Mouse (Mus musculus) spleen, postnatal 4 days (tissue): Measurements from ENCODE around the gene 4930415O20Rik.

Source experiments
- DNase-seq, 2 experiments: peaks; one replicate each; pipeline ENCODE4 v3.0.0; 2022; ENCODE audit warnings: low spot score in 2 of 2

Gene 4930415O20Rik

DNA sequence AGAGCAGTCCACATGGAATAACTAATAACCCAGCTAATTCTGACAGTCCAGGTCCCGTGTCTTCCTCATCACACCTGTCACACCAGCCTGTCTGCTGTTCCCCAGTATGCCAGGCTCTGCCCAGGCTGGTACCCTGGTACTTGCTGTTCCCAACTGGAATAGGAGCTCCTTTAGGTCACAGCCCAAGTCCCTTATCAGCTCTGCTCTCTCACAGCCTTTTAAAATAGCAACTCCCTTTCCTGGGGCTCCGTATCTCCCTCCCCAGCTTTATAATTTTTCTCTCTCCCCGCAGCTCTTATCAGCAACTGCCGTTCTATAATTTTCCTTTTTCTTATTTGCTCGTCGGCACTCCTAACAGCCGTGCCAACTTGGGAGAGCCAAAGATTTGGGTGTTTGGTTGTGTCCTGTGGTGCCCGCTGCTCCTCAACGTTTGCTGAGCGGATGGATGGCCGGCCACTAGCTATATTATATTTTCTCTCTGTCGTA lies 35.3 kb downstream of the 4930415O20Rik start:
- peak; percentile 43 to 70 for DNase-seq

DNA sequence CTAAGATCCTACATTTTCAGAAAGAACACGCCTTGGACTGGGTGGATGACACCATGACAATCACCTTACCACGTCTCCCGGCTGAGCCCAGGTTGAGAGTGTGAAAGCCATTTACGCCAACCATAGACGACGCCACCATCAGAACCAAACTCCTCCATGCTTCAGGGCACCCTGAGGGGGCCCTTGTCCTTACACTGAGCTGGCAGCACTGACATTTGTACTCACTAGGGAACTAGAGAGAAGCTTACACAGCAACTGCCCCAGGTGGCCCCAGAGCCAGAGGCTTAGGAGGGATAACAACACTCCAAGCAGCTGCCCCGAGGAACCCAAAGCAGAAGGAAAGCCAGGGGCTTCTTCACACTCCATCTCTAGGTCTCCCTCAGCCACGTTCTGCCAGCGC lies 35.9 kb downstream of the 4930415O20Rik start:
- DNase-seq = no peak

DNA sequence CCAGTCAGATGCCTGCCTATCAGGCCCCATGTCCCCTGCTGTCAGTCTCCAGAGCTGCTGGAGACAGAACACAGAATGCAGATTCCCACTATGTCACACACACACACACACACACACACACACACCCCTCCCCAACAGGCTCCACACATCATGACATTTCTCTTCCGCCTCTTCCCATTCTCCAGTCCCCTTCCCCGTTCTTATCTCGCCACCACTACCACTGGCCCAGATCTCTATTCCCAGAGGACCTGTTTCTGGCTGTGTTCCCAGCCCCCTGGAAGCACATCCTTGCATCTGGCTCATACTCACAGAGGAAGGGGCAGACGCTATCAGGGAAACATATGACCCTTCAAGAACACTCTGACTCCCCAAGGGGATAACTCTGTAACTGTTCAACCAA lies 36.8 kb downstream of the 4930415O20Rik start:
- no peak for DNase-seq

DNA sequence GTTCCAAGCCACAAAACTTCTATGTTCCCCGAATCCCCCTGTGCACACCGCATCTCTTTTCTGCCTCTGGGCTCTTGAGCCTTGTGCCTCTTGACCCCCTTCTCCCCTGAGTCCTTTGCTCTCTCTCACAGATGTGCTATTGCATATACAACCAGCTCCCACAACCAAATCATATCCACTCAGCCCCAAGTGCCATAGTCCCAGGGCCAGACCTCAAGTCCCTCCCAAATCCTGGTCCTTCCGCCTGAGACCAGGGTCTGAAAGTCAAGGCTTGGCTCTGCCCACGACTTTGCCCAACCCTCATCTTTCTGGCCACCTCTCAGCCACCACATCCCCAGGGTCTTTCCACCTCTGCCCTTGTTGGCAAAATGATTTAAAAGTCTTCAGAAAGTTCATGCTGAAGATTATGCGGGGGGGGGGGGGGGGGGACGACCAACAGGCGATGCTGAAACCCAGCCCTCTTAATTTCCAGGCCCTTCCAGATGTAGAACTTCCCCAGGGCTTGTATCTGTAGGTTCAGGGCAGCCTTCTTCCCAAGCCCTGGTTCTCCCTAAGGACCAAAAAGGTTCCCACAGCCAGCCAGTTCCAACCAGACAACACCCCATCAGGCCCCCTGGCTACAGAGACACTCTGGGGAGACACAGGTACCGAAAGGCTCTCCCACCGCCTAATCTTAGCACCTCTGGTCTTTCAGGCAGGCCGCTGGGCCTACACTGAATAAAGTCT lies 37.4 kb downstream of the 4930415O20Rik start:
- peak in 1 of 2 experiments; percentile 63 for DNase-seq

DNA sequence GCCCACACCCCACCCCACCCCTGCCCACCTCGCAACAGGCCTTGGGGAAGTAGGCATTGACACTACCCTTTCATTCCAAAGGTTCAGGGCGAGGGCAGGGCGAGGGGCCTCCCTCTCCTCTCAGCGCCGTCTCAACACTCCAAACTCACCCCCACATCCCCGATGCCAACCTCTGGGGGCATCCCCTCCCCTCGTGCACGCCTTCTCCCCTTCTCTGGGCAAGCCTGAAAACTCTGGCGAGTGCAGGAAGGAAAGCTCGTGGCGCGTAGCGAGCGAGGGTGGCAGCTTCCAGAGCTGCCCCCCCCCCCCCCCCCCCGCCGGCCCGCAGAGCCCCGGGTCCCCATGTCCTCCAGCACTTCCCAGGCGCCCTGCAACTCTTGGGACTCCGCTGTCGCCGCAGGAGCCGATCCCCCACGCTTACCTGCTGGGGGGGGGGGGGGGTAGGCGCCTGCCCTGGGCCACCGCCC lies 38.0 kb downstream of the 4930415O20Rik start:
- peak in 1 of 2 experiments; percentile 69 for DNase-seq

DNA sequence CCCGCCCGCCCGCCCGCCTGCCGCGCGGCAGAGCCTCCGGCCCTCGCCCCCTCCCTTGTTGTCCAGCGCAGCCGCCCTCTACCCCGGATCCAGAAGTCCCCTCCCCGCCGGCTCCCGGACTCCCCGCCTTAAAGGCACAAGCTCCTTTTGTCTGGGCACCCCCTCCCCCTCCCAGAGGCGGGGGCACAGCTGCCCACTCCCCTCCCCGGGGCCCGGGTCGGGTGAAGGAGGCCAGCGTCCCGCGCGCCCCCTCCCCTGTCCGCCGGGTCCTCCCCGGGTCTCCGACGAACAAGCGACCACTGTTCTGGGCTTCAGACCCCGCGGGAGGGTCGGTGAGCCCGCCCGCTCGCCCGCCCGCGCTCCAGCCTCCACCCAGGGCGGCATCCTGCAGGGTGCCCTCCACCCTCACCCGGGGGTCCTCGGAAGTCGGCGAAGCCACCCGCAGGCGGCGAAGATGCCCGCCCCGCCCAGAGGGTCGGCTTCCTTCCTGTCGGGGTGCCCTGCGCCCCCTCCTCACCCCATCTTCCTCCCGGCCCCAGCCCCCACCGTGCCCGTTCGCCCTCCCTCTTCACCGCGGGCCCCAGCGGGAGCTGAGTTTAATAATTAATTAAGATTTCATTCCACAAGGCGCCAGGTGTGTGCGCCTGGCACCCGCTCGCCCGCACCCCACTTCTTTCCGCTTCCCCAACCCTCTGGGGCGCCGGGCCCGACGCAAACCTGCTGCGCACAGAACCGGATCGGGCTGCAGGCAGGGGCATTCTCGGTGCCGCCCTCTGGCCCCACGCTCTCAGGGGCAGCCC lies 38.7 kb downstream of the 4930415O20Rik start, which contains the start of gene Adcy6:
Gene Adcy6 (minus strand): TSS at position 746 of the 800 bp plus-strand sequence.
- peak; percentile 47 to 78 for DNase-seq

DNA sequence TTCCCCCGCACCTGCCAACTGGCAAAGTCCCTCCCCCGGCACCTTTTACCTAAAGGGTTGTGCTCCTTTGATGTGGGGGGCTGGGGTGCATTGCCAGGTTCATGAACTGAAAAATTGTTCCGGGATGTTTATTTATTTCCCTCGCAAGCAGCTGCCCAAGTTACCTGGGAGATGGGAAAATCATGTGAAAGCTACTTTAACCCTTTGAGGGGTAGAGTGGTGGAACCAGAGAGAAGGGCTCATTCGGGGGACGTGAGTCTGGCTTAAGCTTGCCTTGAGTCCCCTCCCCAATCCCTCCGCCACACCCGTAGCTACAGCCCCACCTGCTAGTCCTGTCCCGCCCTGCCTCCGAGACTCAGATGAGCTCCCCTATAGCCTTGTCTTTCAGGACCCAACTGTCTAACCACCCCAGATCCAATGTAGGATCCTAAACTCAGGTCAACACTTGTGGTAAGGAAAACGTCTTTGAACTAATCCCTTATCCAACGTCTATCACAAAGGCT lies 39.4 kb downstream of the 4930415O20Rik start:
- DNase-seq = no peak

DNA sequence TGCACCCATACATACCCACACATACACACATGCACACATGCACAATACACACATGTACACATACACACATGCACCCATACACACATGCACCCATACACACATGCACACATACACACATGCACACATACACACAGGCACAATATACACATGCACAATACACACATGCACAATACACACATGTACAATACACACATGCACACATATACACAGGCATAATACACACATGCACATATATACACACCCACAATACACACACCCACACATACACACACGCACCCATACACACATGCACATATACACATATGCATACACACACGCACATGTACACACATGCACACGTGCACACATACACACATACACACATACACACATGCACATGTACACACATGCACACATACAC lies 41.4 kb downstream of the 4930415O20Rik start:
- no peak for DNase-seq

DNA sequence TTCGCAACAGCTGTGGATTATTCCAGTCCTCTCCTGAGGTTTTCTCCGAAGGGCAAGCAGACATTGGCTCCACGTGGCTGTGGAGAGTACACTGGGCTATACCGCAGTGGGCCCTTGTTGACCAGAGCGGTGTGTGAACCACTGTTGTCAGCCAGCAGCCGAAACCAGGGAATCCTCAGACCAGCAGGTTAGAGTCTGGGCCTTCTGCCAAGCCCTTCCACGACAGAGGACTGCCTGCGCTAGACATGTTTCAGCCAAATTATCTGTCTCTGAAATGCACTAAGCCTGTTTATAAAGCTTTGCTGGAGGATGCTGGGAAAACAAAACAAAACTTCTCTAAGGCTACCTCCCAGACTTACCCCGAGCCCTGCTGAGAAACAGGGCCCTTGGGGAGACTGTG lies 43.7 kb downstream of the 4930415O20Rik start:
- DNase-seq = peak in 1 of 2 experiments; percentile 61

DNA sequence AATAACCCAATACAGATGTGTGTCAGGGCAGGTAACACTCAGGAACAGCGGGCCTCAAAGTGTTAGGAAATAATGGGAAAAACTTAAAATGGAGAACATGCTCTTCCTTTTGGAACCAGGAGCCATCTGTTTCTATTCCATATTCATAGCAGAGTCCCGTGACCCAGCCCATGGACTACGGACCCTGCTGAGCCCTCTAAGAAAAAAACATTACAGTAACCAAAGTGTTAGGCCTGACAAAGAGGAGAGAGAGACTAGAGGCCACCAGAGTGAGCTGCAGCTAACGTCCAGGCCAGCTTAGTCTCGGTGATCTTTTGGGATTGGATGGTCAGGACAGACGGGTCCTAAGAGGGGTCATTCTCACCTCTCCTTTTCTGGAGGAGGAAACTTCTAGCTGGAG lies 44.2 kb downstream of the 4930415O20Rik start:
- no peak for DNase-seq

DNA sequence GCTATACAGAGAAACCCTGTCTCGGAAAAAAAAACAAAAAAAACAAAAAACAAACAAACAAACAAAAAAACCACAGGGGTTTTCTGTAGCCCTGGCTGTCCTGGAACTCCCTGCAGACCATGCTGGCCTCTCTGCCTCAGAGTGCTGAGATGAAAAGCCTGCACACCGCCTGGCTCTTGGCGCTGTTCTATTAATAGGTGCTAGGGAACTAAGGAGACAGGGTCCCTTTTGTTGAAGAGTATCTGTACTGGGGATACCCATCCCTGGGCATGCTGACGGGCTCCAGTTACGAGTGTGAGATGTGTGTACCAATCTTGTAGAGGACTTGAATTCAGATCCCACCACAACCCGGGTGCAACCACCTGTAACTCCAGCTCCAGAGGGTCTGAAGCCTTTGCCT lies 44.9 kb downstream of the 4930415O20Rik start:
- no peak for DNase-seq

DNA sequence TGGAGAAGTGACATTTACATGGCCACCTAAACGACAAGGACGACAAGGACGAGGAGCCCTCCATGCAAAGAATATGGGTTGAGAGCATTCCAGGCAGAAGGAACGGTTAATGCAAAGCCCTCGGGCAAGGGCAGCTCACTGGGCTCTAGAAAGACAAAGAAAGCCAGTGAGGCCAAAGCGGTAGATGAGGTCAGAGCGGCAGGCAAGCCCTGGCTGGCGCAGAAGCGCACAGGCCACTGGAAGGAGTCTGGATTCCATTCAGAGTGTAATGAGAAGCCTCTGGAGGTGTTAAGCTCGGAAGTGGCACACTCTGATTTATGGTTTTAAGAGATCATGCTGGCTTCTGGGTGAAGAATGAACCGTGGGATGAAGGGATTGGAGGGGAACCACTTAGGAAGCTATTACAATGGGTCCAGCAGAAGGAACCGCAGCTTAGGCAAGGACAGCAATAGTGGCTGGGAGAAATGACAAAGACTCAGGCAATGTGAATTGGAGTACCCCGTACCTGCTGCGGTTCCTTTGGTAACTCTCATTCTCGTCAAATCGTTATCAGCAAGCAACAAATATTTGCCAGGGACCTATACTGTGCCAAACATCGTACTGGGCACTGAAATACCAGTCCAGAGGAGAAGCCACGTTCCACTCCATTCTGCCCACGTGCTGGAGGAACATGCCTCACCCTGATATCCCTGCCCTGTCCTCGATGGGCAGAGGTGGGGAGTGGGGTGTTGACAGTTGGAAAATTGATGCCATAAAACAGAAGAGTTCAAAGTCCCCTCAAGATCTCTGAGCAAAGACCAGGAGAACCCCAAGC lies 45.8 kb downstream of the 4930415O20Rik start:
- no peak for DNase-seq

DNA sequence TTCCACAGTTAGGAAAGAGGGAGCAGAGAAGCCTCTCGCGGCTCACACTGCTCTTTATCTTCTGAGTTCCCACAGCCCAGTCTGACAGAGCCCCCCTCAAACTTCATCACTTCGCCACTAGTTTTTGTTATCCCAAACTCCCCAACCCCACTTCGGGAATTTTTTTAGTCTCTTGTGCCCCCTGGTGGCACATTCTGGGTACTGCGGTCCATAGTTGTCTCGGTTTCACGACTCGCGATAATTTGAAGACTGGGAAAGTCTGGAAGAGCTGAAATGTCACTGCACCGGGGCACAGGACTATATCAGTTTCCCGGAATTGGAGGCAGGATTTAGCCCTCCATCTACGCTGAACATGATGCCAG lies 46.4 kb downstream of the 4930415O20Rik start:
- peak; percentile 66 to 88 for DNase-seq

DNA sequence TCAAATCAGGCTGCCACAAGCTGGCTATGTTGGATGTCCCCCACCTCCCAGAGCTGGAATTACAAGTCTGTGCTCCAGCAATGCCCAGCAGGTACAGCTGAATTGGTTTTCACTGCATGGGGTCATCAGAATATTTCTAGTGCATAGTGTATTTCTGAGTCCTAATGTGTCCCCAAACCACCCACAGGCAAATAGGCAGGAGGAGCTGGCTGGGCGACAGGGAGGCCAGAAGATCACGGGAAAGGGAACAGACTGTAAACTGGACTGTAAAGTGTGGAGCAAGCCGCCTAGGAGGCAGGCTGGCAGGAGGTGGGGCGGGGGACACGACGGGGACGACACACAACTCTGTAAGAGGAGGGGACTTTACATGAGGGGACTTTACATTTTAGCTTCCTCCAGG lies 51.4 kb downstream of the 4930415O20Rik start:
- no peak for DNase-seq

DNA sequence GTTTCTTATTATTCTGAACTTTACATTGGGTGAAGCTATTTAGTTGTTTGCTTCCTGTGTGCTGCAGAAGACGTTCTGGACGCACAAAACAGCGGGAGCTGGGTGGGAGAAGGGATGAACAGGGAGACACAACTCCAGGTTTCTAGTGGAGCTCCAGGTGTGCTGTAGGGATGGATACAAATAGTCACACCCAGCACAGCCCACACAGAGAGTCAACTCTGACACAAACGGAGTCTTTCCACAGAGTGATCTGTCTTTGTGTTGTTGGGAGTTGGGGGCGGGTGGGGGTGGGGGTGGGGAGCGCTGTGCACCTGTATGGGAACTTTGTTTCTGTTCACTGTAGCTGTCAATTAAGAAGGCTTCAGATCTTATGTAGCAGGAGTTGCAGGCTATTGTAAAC lies 51.9 kb downstream of the 4930415O20Rik start:
- DNase-seq = no peak

DNA sequence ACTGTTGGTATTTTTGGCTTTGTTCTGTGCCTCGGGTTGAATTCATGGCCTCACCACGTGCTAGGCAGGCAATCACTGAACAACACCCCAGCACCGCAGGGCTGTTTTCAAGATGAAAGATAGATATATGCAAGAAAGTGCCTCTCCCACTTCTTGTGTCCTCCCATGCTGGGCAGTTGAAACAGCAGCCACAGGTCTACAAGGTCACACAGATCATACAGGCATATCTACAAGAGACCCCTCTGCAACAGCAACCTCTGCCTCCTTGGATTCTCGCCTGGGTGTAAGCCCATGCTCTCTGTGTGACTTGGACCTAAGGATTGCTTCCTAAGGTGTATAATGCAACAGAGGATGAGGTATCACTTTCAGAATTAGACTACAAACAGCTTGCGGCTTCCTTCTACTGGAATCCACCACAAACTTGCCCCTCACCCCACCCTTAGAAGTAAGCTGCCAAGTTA lies 52.6 kb downstream of the 4930415O20Rik start:
- DNase-seq = no peak

DNA sequence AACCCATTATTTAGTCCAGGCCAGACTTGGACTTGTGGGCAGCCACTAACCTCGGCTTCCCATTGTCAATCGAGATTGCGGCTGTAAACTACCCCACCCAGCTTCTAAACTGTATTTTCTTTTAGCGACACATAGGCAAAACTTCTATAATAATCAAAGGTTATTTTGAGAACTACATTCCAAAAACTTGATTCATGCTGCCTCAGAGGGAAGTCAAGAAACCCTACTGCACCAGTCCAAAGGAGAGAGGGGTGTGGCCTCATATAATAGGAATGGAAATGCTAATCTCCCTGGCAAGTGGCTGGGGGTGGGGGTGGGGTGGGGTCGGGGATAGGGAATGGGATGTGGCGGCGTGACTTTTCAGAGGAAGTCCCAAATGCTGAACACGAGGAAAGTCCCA lies 55.3 kb downstream of the 4930415O20Rik start:
- no peak for DNase-seq

DNA sequence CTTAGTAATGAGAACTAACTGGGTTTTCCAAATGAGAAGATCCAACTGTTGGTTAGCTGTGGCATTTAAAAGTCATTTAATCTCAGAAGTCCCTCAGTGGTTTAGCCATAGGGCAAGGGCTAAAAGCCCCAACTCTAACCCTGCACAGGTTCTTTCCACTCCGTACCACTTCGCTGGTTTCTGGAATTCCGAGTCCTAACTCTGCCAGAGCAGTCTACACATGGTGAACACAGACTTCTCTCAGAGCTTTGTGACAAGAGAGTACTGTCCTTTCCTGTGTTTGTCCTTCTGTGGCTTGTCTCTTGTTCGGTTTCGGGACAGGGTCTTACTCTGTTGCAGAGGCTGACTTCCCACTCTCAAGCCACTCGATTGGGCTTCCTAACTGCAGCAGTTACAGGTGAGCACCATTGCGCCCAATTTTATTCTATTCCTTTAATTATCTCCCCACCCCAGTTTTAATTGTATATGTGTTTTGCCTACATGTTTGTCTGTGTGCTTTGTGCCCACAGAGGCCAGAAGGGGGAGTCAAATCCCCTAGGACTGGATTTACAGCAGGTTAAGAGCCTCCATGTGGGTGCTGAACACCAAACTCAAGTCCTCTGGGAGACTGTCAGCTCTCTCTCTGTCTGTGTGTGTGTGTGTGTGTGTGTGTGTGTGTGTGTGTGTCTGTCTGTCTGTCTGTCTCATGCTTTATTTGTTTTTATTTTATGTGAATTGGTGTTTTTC lies 55.8 kb downstream of the 4930415O20Rik start:
- DNase-seq = no peak

DNA sequence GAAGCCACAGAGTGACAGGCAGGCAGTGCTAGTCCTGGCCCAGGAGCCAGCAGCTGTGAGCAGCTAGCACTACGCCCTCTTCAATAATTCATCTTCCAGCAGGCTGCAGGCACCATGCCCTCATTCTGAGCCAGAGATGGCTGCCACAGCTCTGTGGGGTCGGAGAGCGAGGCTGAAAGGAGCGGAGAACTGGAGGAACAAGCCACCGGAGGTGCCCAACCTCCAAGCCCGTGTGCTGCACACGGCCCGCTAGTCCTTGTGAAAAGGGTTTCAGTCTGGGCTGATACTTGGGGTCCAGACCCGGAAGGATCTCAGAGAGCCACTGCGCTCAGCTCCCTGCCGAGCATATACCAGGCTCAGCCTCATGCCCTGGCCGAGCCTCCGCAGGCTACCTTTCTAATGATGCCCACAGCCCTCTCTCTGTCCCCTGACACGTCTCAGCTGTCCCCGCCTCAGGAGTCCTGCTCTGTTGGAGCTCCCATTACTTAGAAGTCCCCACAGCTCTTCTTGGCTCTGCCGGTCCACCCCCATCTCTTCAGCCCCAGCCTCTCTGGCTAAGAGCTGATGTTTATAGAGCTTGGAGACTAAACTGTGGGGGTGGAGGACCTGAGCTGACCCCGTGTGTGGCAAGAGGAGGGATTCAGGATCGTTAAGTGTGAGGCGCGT lies 57.9 kb downstream of the 4930415O20Rik start:
- DNase-seq = no peak

DNA sequence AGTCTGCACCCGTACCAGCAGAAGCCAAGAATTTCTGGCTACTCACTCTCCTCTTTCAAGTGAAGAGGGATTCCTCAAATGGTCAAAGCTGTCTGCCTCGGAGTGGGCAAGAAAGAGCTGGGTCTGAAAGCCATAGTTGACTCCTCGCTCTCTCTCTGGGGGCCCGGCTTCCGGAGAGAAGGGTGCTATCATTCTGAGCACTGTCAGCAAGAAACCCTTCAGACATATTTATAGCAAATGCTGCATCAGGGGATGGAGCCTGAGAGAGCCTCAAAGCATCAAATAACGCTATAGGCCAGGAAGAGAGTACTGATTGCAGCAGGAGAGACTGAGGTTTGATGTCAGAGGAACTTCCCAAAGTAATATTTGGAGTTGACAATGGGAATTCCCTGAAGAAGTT lies 58.7 kb downstream of the 4930415O20Rik start:
- DNase-seq = no peak
